Mouse (Mus musculus) CD4-positive, CD25-positive, alpha-beta regulatory T cell, adult 2 months (primary cell): ENCODE measurements around the gene Tldc2.

ENCODE experiments used
- DNase-seq: peaks from one replicate; pipeline ENCODE4 v3.0.0-alpha.2; 2012; ENCODE audit warnings: low read depth, low spot score

The Tldc2 gene

GRCm38 (mm10) chr2:157060557-157061305, 26.1 kb upstream of the Tldc2 start:
- no peak for DNase-seq

DNA sequence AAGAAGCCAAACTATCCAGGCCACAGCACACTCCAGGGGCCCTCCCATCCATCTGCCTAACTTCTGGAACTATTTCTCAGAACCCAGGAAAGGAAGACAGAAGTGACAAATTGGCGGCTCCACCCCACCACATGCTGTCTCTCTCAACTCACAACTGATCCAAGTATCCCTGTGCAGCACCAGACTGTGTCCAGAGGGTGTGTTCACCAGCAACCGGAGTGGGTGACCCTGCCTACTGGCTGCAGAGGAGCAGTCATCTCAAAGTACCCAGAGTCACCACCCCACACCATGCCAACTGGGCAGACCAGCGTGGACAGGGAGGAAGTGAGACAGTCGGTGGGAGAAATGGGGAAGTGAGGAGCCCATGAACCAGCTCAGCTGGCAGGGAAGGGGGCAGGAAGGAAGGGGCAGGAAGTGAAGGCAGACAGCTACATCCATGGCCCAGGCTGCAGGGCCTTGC, 23.6 kb upstream of the Tldc2 start:
- no peak for DNase-seq

DNA sequence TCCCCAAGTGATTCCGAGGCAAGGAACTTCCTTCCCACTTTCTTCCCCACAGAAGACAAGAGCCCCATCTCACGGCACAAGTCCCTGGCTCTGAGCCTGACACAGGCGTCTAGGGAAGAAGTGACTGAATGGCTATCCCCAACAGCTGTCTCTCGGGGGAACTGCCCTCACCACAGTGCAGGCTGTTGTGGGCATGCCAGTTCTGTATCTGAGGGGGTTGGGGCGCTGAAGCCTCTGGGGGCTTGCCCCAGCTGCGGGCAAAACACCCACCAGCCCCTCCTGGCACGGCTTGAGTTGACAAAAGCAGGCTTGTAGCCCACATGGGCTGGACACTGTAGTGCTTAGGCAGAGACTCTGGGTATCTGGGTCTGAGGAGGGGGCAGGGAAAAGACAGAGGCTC, 22.7 kb upstream of the Tldc2 start:
- no peak for DNase-seq

DNA sequence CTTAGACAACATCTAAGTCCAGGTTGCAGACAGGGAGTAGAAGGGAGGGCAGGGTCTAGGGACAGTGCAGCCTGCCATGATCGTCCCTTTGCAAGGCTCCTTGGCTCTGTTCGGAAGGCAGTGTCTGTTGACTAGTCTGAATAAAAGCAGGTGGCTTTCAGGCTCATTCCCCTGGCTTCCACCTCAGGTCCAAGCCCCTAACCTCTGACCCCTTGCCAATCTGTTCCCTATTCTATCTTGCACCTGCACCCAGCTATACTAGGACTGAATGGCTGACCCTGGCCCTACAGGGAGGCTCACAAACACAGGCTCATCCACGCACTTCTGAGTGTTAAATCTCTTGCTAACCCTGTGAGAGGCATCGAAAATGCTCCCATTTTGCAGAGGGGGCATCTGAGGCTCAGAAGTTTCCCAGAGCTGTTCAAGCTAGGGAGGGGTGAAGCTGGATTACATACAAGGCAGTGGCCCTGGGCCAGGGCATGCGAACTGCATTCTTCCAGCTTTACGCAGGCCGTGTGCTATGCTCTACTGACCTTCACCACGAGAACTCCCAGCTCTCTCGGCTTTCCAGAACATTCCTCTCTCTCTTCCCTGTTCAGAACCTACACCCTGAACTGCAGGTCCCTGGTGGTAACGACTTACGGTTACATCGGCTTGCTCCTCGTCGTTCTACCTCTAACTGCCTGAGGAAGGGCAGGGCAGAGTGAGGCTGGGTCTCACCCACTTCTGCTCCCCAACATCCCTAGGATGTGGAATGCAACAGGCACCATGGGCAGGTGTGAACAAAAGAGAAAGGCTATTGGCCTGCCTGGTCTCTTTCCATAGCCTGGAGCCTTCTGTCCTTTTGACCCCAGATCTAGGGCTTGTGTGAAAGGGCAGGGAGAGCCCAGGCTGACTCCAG, 21.6 kb upstream of the Tldc2 start:
- DNase-seq: no peak

DNA sequence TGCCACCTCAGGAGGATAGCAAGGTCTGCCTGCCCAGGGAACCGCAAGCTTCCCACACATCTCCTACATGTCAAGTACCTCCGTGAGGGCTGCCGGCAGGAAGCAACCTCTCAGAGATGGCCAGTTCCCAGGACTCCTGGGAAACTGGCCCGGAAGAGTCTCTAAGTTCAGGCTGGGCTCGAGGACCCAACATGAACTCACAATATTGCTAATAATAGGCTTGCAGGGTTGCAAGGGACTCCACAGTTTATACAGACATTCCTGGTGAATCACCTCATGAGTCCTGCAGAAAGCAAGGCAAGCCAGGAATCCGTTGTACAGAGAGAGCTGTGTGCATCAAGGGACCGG, 21.0 kb upstream of the Tldc2 start:
- no peak for DNase-seq

DNA sequence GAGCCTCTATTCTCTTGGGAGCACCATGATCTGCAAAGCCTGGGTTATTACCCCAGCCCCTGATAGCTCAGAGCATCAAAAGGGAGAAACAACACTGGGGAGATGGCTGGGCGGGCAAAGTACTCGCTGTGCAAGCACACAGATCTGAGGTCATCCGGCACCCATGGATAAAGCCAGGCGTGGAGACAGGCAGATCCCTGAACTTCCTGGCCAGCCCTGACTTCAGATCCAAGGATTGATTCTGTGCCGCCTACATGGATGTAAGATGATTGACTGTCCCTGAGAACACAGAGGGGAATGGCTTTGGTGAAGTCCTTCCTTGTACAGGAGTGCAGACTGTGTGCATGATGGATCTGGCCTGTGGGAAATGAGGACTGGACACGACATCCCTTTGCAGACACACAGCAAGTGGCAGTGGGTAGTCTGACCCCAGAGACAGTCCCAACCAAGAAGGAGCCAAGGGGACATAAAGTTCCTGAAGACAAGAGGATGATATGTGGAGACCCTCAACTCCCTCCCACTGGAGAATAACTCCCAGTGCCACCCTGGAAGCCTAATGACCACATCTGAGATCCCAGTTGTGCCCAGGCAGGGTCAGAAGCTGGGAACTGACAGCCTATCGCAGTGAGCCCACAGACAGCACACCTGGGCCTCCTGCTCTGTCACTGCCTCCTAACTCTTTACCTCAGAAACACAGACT, 20.0 kb upstream of the Tldc2 start:
- DNase-seq: no peak

DNA sequence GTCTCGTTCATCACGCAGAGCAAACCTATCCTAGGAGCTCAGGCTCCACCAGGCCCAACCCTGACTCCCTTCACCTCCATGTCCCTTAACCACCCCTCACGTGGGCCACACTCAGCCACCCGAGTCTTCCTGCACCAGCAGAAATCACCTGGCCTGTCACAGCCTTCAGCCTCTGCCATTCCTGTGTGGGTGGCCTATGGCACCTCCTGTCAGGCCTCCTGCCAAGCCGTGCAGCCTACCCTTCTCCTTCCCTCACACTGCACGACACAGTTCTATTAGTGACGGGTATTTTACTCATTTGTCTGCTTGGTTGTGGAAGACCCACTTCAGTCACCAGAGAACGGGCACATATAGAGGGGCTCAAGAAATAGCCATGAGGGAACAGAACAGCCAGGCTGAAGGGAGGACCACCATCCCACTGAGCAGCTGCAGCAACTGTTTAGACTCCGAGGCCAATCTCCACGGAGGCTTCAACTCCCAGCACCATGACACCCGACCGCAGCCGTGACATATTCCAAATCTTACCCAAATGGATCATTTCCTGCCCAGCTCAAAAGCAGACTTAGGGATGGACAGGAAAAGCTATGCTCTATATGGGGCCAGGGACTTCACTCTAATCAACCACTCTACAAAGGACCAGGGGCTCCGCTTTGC, 18.0 kb upstream of the Tldc2 start:
- no peak for DNase-seq

GRCm38 (mm10) chr2:157069355-157069735, 17.5 kb upstream of the Tldc2 start:
- DNase-seq: no peak

DNA sequence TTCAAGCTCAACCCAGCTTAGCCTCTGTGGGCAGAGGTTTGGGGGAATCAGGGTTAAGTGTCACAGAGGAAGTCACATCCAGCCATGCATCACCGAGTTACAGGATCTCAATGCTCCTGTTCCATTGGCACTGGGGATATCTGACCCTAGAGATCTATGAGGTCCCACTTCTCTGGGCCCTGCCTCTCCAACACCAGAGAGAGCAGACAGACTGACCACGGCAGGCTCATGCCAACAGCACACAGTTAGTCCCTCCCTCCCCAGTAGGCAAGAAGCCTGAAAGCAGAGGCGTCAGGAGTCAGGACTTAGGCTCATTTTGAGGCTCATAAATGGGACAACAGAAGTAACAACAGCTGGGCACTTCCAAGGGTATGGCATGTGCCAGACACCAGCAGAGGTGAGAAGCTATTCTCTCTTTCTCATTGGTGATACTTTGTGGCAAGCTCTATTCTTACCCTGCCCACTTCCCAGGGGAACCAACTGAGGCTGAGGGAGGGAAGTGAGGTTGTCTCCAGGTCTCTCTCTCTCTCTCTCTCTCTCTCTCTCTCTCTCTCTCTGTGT, 17.0 kb upstream of the Tldc2 start:
- DNase-seq: no peak

DNA sequence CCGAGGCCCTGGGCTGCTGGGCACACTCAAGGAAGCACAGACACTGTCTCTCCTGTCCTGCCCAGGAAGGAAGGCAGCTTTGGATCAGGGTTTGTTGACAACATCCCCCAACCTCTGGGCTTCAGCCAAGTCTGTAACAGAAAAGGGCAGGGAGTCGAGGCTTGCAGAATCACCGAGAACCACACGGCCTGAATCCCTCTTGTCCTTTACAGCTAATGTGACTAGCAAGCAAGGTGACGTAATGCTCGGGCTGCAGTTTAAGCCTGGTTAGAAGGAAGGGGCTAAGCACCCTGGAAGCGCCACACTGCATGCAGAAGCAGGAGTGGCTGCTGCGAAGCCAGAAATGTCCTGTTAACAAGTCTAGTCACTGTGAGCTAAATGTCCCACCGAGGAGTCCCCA, 16.5 kb upstream of the Tldc2 start:
- no peak for DNase-seq

- peak; percentile 35 for DNase-seq
Observed at GRCm38 (mm10) chr2:157071556-157071955, 15.3 kb upstream of the Tldc2 start.

DNA sequence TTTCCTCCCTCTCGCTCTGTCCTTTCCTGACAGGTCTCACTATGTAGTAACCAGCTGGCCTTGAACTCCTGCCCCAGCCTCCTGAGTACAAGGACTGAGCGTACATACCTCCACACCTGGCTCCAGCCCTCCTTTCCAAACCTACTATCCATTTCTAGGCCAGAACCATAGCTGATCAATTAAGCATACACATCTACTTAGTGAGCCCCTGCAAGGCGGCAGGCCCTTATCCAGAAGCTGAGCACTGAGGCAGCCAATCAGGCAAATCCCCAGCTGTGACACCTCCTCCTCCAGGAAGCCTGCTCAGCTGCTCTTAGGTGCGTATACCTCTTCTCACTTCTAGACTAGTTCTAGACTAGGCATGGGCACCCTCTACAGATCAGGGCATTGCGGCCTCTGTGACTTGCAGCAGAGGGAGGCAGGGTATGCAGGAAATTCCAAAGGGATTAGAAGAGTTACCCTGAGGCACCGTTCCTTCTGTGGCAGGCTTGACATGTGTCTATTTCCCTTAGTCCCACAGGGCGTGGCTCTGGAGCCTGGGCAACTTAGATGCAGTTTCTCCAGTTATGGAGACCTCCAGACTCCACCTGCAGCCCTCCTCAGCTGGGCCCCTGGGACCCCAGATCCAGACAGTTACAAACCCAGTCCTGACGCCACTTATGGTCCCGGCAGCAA, 14.4 kb upstream of the Tldc2 start:
- no peak for DNase-seq

DNA sequence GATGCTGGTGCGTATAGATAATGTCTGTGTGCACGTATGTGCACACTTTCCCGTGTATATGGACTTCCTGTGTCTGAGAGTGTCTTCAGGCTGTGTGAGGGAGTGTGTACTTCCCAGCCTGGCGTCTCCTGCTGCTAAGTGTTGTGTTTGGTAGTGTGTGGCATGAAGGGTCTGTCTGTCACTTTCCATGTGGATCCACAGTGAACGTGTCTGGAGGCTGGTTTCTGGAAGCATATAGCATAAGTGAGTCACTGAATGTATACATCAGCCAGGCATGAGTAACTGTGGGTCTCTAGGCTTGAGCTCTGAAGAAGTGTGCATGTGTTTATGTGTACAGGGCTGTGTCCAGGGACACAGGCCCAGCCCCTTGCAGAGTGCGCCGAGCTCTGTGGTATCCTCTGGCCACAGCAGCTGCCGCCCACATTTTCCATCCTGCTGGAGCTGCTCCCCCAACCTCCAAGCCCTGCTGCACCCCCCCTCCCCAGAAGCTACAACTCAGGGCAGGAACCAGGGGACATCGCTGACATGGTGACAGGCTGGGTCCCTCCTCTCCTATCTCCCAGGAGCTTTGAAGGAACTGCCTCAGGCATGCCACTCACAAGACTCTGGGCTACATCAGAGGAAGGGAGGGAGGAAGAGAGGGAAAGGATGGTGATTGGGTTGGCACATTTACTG, 13.3 kb upstream of the Tldc2 start:
- DNase-seq: no peak

DNA sequence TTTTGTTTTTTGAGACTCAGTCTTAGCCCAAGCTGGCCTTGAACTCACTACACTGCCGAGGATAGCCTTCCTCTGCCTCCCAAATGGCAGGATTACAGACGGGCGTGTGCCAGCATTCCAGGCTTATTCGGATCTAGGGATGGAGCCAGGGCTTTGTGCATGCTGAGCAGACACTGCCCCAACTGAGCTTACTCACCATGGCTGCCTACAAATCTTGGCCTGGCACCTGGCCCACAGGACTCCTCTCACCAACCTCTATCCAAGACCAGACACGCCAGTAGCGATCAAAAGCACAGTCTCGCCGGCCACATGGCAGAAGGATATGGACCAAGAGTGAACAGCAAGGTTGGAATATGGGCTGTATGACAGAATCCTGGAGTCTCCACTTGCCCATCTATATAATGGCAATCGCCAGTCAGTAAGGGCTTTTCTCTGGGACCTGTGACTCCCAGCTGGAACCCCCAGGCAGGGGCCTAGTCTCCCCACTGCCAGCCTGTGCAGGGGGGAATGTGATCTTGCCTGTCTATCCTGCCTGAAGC, 12.6 kb upstream of the Tldc2 start:
- DNase-seq: no peak

DNA sequence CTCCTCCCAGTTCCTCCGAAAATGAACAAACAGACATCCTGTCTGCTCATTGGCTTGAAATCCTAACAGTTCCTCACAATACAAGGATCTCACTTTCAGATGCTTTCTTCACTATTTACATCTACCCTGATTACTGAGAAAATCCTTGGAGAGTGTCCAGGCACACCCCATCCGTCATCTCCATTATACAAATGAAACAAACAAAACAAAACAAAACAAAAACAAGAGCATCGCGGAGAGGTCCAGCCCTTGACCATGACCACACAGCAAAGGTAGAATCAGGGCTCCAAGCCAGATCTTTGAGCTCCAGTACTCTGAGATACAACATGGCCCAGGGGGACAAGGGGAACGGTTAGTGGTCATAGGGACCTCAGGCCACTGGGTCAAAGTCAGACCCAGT, 12.1 kb upstream of the Tldc2 start:
- DNase-seq: no peak

DNA sequence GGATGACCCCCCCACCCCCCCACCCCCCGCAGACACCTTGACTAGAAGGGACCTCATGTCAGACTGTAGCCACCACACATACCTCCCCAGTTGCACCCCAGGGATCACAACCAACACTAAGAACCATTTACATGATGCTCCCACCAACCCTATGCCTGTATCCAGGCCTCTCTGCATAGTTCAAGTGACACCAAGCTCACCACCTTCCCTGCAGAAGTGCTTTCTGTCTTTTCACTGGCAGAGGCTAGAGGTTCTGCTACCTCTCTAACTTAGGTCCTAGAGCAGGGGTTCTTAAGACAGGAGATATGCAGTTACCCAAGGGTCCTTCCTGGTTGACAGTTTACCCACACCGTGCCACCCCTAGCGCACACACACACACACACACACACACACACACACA, 11.6 kb upstream of the Tldc2 start:
- DNase-seq: no peak

DNA sequence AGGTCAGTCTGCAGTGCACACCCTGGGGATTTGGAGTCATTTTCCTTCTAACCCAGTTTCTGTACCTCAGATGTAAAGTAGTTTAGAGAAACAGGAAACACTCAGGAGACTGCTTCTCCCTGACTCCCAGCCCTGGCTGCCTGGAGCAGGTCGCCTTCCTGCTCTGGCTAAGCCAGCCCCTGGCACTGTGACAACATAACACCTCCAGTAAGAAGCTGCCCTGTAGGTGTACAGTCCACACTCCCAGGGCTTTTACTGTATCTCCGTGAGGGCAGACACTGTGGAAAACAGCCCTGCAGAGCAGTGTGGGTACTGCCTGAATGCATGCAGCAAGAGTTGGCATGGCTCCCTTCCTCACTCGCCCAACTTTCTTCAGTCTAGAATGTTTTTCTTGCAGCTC, 11.2 kb upstream of the Tldc2 start:
- no peak for DNase-seq

DNA sequence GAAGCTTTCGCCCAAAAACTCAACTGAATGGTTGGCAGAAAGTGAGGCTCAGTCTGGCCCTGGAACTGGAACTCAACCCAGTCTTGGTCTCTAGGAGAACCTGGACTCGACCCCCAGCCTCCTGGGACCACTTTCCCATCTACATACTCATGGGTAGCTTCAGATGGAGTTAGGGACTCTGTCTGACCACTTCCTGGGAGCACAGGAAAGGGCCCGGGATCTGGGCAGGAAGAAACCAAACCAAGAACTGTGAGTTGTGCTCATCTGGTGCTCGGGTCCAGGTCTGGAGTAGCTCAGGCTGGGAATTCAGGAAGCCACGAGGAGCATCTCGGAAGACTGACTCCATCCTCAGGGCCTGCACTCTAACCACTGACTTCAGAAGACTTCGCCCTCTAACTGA, 10.3 kb upstream of the Tldc2 start:
- DNase-seq: no peak

- DNase-seq: no peak
Observed at GRCm38 (mm10) chr2:157077160-157077559, 9.7 kb upstream of the Tldc2 start.

DNA sequence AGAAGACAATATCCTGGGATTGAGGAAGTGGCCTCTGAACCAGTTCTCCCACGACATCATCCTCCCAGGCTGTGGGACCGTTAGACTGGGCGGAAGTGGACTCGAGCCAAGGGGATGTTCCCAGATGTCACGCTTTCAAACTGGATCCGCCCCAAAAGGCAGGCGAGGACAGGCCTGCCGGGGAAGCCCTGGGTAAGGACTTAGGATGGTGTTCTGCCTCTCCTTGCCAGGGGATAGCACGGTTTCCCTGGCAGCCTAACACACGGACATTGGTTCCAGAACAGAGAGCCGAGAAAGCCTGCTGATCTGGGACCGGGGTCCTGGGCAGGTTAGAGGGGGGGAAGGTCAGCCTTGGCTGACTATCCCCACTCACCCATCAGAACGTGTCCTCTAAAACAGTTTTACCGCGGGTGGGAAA, 9.2 kb upstream of the Tldc2 start:
- DNase-seq: no peak
